Mouse (Mus musculus) heart, postnatal 14 days (tissue): ENCODE measurements around the gene Cfb. TPM values are rescaled to one million over a fixed set of nuclear protein-coding genes. Genes with fewer than 3 reads are reported as not detected.
"Not testable (repeated sequence)": the region's sequence is repeated elsewhere in the genome, so short reads cannot be mapped to it uniquely, and the experiment has no call there.

Experiments
- DNase-seq, 2 experiments: peaks; one replicate each; pipeline ENCODE4 v3.0.0; 2021 to 2022
- intact Hi-C: fragments of 180-260 bp; cut with DNase I; formaldehyde crosslinking; loops from one replicate; pipeline ENCODE4 v1.15.1; 2025
- long read RNA-seq, 2 experiments: library from polyadenylated mRNA; stranded (forward); transcript quantifications; one replicate each; pipeline ENCODE4 v2.0.0; 2021
- total RNA-seq, 2 experiments: library from RNA; stranded (reverse); gene quantifications; 2 replicates each; pipeline ENCODE4 v1.2.3; 2021

The Cfb gene
- 1 to 10 TPM; 6.3 to 7.8 TPM for total RNA-seq
- long read RNA-seq, experiment 1, transcript Cfb-202 (18 exons, 2,751 nt) = major isoform, 8 of 9 reads
- long read RNA-seq, experiment 1, partial matches to known transcripts = 0 of 9 reads
- long read RNA-seq, experiment 1, other reads (novel, unspliced or antisense) = 0 of 9 reads
- long read RNA-seq, experiment 2, transcript Cfb-202 (18 exons, 2,751 nt) = major isoform, 14 of 14 reads
- long read RNA-seq, experiment 2, partial matches to known transcripts = 0 of 14 reads
- long read RNA-seq, experiment 2, other reads (novel, unspliced or antisense) = 0 of 14 reads

DNA sequence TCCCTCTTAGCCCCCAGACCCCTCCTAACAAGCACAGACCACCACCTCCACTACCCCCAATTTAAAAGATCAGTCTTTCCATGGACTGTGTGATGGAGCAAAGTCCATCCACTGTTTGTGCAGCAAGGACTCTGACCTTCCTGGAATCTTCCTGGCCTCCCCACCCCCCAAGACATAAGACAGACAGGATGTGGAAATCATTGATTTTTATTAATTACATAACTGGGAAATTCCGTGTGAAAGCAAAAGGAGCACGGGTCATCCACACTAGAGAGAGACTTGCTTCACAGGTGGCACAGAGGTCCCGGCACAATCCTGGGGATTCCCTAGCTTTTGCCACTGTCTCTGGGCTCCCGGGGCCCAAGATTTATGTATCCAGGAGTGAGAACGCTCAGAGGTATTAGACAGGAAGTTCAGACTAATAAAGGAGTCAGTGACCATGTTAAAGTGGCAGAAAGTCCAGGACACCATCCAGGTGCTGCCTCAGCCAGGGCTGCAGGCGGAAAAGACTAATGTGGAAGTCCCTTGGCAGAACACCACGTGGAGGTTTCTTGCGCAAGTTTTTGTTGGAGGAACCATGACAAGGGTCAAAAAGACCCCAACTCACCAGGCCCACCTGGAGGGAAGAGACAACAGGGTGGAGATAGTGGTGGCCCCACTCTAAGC lies at the start of gene Cfb:
Cfb (minus strand) TSS at position 103 of the 666 bp plus-strand sequence.
- no peak for DNase-seq
- intact Hi-C loops = no loop called here

DNA sequence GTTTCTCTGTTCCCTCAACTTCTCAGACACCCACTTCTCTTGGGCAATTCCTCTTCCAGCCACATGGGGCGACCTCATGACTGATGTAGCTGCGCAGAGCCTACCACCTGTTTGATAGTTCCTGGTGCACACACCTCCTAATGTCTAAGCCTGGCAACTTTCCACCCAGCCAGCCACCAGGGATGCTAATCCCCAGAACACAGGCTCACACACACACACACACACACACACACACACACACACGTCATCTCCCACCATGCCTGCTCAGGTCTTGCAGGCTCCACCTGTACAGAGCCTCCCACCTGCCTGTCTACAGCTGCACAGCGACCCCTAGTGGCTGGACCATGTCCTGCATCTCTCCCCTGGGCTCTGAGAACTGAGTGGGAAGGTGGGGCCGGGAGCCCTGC lies 49.6 kb upstream of the Cfb start:
- intact Hi-C loops = loop anchor here (1.0 to 5.0 kb wide), 2 partner anchors 57 to 70 kb away; partner anchors contain the start of gene Lsm2
- peak; percentile 77 to 86 for DNase-seq

DNA sequence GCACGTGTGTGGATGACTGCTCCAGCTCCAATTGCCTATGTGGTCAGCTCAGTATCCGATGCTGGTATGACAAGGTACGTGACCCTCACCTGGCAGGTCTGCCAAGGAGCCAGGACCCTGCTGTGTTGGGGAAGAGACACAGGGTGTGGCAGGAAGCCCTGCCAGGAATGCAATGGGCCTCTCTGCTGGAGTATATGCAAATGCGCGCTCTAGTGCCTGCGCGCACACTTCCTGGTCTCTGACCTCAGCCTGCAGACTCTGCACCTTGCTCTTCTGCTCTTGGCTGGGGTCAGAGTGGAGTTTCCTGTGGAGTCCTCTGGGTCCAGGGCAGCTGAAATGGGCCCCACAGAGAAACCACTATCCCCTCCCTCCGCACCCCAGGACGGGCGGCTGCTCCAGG lies 48.7 kb upstream of the Cfb start:
- no peak for DNase-seq
- intact Hi-C loops = loop anchor here (5.0 kb wide), 1 partner anchor 71 kb away; the partner anchor contains the start of gene Lsm2

DNA sequence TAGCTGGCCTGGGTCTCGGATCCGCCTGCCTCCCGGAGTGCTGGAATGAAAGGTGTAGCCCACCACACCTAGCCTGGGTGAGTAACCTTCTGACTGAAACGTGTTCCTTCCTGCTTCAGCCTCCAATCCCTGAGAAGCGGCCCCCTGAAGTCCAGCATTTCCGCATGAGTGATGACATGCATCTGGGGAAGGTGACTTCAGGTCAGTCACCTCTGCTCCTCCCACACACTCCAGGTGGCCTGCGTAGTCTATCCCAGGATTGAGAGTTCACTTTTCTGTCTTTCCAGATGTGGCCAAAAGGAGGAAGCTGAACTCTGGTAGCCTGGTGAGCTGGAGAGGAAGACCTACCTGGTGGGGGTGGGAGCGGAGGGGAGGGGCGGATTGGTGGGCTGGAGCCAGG lies 40.6 kb upstream of the Cfb start:
- intact Hi-C loops = no loop called here
- no peak for DNase-seq

DNA sequence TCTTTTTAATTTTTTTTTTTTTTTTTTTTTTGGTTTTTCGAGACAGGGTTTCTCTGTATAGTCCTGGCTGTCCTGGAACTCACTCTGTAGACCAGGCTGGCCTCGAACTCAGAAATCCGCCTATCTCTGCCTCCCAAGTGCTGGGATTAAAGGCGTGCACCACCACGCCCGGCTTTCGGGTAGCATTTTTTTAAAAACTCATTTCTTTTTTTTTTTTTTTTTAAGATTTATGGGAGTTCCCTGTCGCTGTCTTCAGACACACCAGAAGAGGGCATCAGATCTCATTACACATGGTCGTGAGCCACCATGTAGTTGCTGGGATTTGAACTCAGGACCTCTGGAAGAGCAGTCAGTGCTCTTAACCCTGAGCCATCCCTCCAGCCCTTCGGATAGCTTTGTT lies 39.6 kb upstream of the Cfb start:
- intact Hi-C loops, DNase-seq: not testable (repeated sequence)

DNA sequence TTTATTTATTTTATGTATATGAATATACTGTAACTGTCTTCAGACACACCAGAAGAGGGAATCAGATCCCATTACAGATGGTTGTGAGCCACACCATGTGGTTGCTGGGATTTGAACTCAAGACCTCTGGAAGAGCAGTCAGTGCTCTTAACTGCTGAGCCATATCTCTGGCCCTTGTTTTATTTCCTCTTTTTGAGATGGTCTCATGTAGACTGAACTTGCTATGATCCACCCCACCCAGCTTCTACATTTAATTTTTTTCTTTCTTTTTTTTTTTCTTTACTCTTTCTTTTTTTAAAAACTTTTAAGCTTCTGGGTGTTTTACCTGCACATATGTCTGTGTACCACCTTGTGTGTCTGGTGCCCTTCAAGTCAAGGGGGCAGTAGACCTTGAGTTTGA lies 38.5 kb upstream of the Cfb start:
- DNase-seq, intact Hi-C loops: not testable (repeated sequence)

DNA sequence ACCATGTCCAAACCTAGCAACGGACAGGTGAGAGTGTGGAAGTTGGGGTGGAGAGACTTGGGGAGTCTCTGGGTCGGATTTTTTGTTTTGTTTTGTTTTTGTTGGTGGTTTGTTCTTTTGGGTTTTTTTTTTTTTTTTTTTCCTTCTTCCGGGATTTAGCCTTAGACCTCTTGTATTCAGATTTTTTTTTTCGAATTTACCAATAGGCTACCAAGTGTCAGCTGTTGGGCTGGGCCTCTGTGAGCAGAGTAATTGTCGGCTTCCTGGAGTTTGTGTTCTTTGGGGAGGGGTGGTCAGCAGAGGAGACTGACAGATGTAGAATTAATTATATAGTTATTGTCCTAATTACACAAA lies 37.5 kb upstream of the Cfb start:
- intact Hi-C loops = loop anchor here (2.0 kb wide), 1 partner anchor 49 kb away; the partner anchor contains the start of genes Nelfe and Skiv2l
- DNase-seq = no peak

DNA sequence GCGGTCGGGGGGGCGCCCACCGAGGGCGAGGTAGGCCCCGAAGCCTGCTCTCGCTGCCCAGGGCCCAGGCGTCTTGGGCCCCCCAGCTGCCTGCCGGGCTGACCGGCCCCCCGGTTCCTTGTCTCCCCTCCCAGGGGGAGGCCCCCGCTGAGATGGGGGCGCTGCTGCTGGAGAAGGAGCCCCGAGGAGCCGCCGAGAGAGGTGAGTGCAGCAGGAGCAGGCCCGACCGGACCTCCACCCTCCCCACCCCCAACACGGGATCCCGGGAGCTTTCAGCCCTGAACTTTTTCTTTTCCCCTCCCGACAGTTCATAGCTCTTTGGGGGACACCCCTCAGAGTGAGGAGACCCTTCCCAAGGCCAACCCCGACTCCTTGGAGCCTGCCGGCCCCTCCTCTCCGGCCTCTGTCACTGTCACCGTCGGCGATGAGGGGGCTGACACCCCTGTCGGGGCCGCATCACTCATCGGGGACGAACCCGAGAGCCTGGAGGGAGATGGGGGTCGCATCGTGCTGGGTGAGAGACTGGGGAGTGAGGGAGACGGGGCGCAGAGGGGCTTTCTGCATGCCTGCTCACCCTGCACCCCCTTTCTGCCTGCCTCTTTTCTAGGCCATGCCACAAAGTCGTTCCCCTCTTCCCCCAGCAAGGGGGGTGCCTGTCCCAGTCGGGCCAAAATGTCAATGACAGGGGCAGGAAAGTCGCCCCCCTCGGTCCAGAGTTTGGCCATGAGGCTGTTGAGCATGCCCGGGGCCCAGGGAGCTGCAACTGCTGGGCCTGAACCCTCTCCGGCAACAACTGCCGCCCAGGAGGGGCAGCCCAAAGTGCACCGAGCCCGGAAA lies 37.0 kb upstream of the Cfb start:
- intact Hi-C loops = loop anchor here (2.0 kb wide), 1 partner anchor 48 kb away; the partner anchor contains the start of genes Nelfe and Skiv2l
- DNase-seq = peak; percentile 47 to 53

DNA sequence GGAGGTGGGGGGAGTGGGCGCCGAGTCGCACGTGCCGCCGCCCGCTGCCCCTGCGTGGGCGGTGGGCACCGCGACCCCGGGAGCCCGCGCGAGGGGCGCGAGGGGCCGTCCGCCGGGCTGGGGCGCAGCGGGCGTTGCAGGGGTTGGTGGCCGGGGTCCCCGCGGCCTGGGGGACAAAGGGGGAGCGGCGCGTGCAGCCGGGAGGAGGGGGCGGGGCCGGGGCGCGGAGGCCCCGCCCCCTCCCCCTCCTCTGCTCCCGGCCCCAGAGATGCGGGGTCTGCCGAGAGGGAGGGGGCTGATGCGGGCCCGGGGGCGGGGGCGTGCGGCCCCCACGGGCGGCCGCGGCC lies 36.4 kb upstream of the Cfb start:
- DNase-seq = no peak
- intact Hi-C loops = loop anchor here (2.0 kb wide), 1 partner anchor 48 kb away; the partner anchor contains the start of genes Nelfe and Skiv2l

DNA sequence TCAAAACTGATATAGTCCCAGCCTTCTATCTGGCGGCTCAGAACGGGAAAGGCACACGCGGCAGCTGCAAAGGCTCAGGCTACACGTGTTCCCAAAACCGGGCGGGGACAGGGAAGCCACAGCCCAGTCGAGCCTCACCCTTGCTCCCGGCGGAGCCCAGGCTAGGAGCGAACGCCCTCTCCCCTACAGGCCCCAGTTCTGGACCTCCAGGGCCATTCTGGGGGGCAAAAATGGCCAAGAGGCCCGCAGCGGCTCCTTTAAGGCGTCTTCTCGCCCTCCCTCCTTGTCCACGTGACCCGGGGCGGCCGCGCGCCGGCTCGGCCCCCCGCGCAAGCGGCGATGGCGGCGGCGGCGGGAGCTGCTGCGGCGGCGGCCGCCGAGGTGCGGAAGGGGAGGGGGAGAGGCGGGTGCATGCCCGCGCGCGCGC lies 35.9 kb upstream of the Cfb start, which contains the start of the genes C2 and Ehmt2:
C2 (minus strand) TSS at position 106 of the 427 bp plus-strand sequence.
Ehmt2 (plus strand) TSS at position 310 of the 427 bp plus-strand sequence.
- DNase-seq = peak; percentile 83 to 88
- intact Hi-C loops = loop anchor here (2.0 kb wide), 1 partner anchor 47 kb away; the partner anchor contains the start of genes Nelfe and Skiv2l

DNA sequence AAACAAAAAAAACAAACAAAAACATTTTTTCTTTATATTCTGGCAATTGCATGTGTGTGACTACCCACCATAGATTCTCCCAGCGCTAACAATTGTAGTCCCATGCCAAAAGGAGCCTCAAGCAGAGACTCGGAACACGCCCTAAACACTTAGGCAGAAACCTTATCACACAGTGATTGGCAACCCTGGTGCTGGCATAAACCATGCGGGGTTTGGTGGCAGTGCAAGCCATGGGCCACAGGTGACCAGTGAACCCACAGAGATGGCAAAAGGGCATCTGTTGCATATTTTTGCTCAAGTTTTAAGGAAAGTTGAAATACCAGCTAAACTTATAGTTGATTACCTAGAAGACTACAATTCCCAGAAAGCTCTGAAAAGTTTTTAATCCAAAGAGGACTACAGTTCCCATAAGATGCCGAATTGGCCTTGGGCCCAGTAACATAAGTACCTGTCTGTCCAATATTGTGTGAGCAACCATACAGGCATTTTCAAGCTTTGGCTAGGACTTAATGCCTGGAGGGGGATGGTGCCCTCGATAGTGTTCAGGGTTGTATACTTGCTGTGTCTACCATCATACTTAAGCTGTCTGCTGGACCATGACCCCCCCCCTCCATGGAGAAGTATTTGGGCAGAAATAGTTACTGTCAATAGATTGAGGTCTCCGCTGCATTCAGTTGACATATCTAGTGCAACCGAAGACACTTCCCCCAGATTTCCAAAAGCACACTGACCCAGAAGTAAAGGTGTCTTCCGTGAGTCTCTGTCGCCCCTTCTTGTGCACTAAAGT lies 35.2 kb upstream of the Cfb start:
- intact Hi-C loops = loop anchor here (2.0 kb wide), 1 partner anchor 47 kb away; the partner anchor contains the start of genes Nelfe and Skiv2l
- peak in 1 of 2 experiments; percentile 32 for DNase-seq

DNA sequence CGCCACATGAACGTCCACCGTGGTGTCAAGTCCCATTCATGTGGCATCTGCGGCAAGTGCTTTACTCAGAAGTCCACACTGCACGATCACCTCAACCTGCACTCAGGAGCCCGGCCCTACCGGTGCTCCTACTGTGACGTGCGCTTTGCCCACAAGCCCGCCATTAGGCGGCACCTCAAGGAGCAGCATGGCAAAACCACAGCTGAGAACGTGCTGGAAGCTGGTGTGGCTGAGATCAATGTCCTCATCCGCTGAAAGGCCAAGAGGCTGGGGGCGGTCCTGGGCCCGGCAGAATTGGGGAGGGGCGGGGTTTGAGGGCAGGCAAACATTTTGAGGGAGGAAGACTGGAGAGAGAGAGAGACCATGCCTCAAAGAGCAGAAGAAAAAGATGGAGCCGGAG lies 34.0 kb upstream of the Cfb start:
- DNase-seq = no peak
- intact Hi-C loops = no loop called here

DNA sequence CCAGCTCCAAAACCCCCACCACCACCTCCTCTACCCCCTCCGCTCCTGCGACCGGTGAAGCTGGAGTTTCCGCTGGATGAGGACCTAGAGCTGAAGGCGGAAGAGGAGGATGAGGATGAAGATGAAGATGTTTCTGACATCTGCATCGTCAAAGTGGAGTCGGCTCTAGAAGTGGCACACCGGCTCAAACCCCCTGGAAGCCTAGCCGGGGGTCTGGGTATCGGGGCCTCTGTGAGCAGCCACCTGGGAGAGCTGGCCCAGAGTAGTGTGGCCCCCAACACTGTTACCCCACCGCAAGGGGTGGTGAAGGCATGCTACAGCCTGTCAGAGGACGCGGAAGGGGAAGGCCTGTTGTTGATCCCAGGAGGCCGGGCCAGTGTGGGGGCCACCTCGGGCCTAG lies 33.4 kb upstream of the Cfb start:
- intact Hi-C loops = no loop called here
- no peak for DNase-seq

DNA sequence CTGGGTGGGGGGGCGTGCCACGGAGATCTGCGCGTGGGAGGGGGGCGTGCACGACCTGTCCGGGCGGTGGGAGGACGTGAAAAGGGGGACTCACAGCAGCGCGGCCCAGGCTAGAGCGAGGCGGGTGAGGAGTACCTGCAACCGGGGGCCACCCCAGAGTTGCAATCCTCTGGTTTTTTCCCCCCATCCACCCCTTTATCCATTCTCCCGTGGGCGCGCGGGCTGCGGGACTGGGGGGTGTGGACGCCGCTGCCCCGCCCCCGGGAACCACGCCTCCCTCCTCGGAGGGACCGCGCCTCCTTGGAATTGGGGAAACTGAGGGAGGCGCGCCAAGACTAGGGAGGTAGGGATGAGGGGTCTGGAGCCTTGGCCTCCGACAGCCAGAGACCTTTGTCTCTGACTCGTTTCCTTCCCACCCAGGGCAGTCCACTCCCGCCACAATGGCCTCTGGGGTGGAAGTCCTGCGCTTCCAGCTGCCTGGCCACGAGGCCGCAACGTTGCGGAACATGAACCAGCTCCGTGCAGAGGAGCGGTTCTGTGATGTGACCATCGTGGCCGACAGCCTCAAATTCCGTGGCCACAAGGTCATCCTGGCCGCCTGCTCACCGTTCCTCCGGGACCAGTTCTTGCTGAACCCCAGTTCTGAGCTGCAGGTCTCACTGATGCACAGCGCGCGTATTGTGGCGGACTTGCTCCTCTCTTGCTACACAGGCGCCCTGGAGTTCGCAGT lies 32.6 kb upstream of the Cfb start:
- DNase-seq = peak; percentile 58 to 61
- intact Hi-C loops = no loop called here

DNA sequence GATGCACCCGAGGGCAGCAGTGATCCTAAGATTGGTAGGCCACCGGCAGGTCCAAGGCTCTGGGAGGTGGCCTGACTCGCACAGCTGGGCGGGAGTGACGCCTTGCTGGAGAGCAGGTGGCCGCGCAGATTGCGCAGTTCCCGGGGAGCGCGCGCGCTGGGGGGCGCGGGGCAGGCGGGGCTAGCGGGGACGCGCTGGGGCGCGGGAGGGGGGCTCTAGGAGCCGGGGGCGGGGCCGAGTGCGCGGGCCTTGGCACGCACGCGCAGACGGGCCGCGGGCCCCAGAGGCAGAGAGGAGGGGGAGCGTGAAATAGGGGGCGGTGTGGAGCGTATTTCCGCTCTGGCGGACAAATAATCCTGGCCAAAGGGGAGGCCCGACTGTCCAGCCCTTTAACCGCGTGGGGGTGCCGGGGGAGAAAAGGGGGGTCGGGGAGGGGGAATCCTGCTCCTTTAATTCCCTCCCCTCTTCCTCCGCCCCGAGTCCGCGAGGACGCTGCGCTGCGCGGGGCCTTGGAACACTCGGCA lies 31.8 kb upstream of the Cfb start:
- DNase-seq = peak; percentile 95 to 97
- intact Hi-C loops = no loop called here

DNA sequence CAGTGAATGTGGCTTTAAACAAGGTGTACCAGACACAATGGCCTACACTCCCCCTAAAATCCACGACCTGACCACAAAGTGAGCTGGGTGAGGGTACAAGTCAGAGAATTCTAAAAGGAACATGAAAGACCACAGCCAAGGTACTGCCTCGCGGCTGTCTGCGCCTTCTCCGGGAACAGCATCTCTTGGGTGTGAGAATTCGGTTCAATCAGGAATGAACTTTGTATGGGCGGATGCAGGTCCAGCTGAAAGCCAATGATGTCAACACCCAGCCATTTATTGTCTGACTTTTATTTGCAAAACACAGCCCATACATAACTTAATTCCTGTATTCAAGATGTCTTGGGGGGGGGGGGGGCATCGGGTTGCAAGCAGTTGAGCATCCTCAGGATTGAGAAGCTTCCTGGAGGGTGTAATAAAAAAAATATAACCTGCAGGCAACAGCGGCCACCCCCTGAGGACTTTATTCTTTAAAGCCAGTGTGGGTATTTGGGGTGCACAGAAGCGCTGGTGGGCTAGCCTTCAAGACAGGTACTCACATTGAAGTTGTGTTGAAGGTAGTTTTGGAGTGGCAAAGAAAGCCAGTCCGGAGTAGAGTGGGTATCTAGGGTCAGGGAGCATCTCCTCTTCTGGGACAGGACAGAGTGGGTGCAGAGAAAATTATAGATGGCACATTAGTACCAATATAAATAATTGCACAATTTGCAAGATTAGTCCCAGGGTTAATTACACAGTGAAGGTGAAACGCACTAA lies 30.9 kb upstream of the Cfb start:
- intact Hi-C loops = no loop called here

DNA sequence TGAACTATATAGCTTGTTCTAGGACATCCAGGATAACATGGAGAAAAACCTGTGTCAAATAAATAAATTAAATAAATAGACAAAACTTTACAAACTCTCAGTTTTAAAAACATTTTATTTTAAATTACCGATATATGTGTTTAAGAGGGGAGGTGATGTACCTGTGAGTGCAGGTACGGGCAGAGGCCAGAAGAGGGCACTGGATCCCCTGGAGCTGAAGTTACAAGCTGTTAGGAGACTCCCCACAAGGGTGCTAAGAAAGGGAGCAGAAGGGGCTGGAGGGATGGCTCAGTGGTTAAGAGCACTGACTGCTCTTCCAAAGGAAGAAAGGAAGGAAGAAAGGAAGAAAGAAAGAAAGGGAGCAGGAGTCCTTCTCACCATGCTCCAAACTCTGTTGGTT lies 29.1 kb upstream of the Cfb start:
- intact Hi-C loops = no loop called here

More for the DNA sequence above, 30.9 kb upstream of the Cfb start:
- DNase-seq = no peak

DNA sequence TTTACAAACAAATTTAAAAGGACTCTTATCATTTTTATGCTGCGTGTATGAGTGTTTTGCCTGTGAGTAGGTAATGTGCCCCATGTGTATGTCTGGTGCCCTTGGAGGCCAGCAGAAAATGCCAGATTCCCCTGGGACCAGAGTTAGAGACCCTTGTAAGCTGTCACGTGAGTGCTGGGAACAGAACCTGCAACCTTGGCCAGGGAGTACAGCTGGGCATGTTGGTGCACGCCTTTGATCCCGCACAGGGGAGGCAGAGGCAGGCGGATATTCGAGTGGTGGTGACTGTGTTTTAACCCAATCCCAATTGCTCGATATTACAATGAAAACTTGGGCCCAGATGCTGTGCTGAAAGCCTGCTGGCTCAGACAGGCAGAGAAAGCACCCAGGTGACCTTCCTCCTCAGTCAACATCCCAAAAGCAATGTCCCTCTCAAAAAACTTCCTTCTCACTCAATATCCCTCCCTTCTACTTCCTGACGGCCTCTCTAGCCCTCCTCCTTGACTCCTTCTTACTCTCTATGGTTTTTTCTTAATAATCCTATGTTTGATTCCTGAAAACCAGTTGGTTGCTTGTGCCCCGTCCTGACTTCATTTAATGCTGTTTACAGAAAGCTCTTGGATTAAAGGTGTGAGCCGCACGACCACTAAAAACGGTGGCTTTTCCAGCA lies 27.9 kb upstream of the Cfb start:
- DNase-seq = no peak
- intact Hi-C loops = no loop called here

More for the DNA sequence above, 29.1 kb upstream of the Cfb start:
- no peak for DNase-seq
